Mouse (Mus musculus) hindbrain, embryonic 11.5 days (tissue): ENCODE data around the gene Cbx1. TPM values are rescaled to one million over a fixed set of nuclear protein-coding genes. Genes with fewer than 3 reads are reported as not detected.
A peak's percentile ranks its signal among the peaks of the same experiment; 100 is the strongest.

Experiments
- ATAC-seq: fragments of 200-750 bp; cut with Nextera tagmentation; 2 replicates; pipeline ENCODE4 v1.8.0; 2017; ENCODE audit warnings: mild to moderate bottlenecking, moderate TSS enrichment, moderate library complexity; ENCODE audit not compliant: low FRiP score
- DNase-seq: peaks from one replicate; pipeline ENCODE4 v3.0.0-alpha.2; 2015; ENCODE audit warnings: low spot score
- H3K27ac ChIP-seq: fragments of 300-500 bp; sonication (generic); 2 replicates; pipeline ENCODE4 v1.5.1; 2014; ENCODE audit warnings: mild to moderate bottlenecking, low read depth, low read length
- H3K27me3 ChIP-seq: fragments of 300-500 bp; sonication (generic); 2 replicates; pipeline ENCODE4 v1.6.1; 2014; ENCODE audit warnings: mild to moderate bottlenecking, low read length, moderate library complexity, mixed read lengths; ENCODE audit not compliant: control insufficient read depth, insufficient read depth
- H3K36me3 ChIP-seq: fragments of 300-500 bp; sonication (generic); 2 replicates; pipeline ENCODE4 v1.6.1; 2014; ENCODE audit warnings: mild to moderate bottlenecking, low read length, moderate library complexity, mixed read lengths; ENCODE audit not compliant: control insufficient read depth, insufficient read depth
- H3K4me1 ChIP-seq: fragments of 300-500 bp; sonication (generic); replicated peaks from 2 replicates; pipeline ENCODE4 v1.6.1; 2014; ENCODE audit warnings: low read length, mixed read lengths; ENCODE audit not compliant: control insufficient read depth, insufficient read depth
- H3K4me2 ChIP-seq: fragments of 300-500 bp; sonication (generic); replicated peaks from 2 replicates; pipeline ENCODE4 v1.6.1; 2014; ENCODE audit warnings: mild to moderate bottlenecking, low read depth, low read length
- H3K4me3 ChIP-seq: fragments of 300-500 bp; sonication (generic); 2 replicates; pipeline ENCODE4 v1.5.1; 2014; ENCODE audit warnings: low read depth, low read length
- H3K9ac ChIP-seq: fragments of 300-500 bp; sonication (generic); 2 replicates; pipeline ENCODE4 v1.6.1; 2014; ENCODE audit warnings: low read depth, low read length
- H3K9me3 ChIP-seq: fragments of 300-500 bp; sonication (generic); 2 replicates; pipeline ENCODE4 v1.6.1; 2016; ENCODE audit warnings: low read length; ENCODE audit not compliant: control insufficient read depth
- WGBS: fragments of 180-500 bp; shearing (Covaris S2); extraction: QIAGEN DNeasy Blood & Tissue Kit; methylation state at CpG from one replicate; pipeline ENCODE4 v1.1.7; 2014; 5-methylcytosine and 5-hydroxymethylcytosine counted together
- polyA plus RNA-seq: library from polyadenylated mRNA; unstranded; fragments of >200 nt; fragmentation: Nextera tagmentation; extraction: Ambion mirVana; gene quantifications from 2 replicates; pipeline ENCODE4 v1.2.1, GENCODE M21; 2014

The Cbx1 gene
- polyA plus RNA-seq, 1 experiment from 2014 or later, result 158 TPM

GRCm38 (mm10) chr11:96815895-96816294 lies 27.0 kb downstream of the Cbx1 start:
- no peak overlapping the region for H3K9ac ChIP-seq
- WGBS, result 96% methylated on average over 2 of the region's 2 CpGs
- no peak overlapping the region for H3K27ac ChIP-seq
- no peak overlapping the region for H3K4me2 ChIP-seq
- H3K4me1 ChIP-seq, result no peaks in the 10 kb centered on the region
- ATAC-seq, result no peak
- H3K36me3 ChIP-seq, result peaks cover 10% of the 10 kb centered on the region; the same call in 1 of the 2 replicates
- no peaks in the 10 kb centered on the region for H3K9me3 ChIP-seq
- H3K4me3 ChIP-seq, result no peak overlapping the region
- DNase-seq, result no peak
- H3K27me3 ChIP-seq, result no peaks in the 10 kb centered on the region

- 100% methylated on average over 1 of the region's 1 CpGs for WGBS
- no peak for DNase-seq
- no peaks in the 10 kb centered on the region for H3K4me1 ChIP-seq
Observed at GRCm38 (mm10) chr11:96816494-96816893, 27.6 kb downstream of the Cbx1 start.

GRCm38 (mm10) chr11:96816979-96817378 lies 28.1 kb downstream of the Cbx1 start:
- DNase-seq (no peak), ATAC-seq (no peak)
- Histone ChIP-seq H3K27ac (no peak overlapping the region), H3K4me1 (no peaks in the 10 kb centered on the region), H3K4me2 (no peak overlapping the region), H3K27me3 (no peaks in the 10 kb centered on the region), H3K4me3 (no peak overlapping the region), H3K36me3 (peaks cover 17% of the 10 kb centered on the region; the same call in 1 of the 2 replicates), H3K9me3 (no peaks in the 10 kb centered on the region), H3K9ac (no peak overlapping the region)
- 72% methylated on average over 5 of the region's 5 CpGs for WGBS

More at GRCm38 (mm10) chr11:96816494-96816893, 27.6 kb downstream of the Cbx1 start:
- ATAC-seq, result no peak
- peaks cover 15% of the 10 kb centered on the region; the same call in 1 of the 2 replicates for H3K36me3 ChIP-seq
- no peaks in the 10 kb centered on the region for H3K27me3 ChIP-seq
- H3K9ac ChIP-seq, result no peak overlapping the region
- no peaks in the 10 kb centered on the region for H3K9me3 ChIP-seq
- no peak overlapping the region for H3K4me2 ChIP-seq
- no peak overlapping the region for H3K4me3 ChIP-seq
- H3K27ac ChIP-seq, result no peak overlapping the region

GRCm38 (mm10) chr11:96818128-96818710 lies 29.3 kb downstream of the Cbx1 start:
- H3K9ac ChIP-seq, result no peak overlapping the region
- no peak overlapping the region for H3K4me2 ChIP-seq
- no peak overlapping the region for H3K4me3 ChIP-seq
- WGBS, result 86% methylated on average over 8 of the region's 8 CpGs
- no peaks in the 10 kb centered on the region for H3K27me3 ChIP-seq
- H3K9me3 ChIP-seq, result no peaks in the 10 kb centered on the region
- H3K27ac ChIP-seq, result no peak overlapping the region
- no peak for DNase-seq
- H3K4me1 ChIP-seq, result no peaks in the 10 kb centered on the region
- no peak for ATAC-seq
- peaks cover 17% of the 10 kb centered on the region; the same call in 1 of the 2 replicates for H3K36me3 ChIP-seq

GRCm38 (mm10) chr11:96821956-96822355 lies 33.0 kb downstream of the Cbx1 start:
- no peak overlapping the region for H3K4me2 ChIP-seq
- no peaks in the 10 kb centered on the region for H3K27me3 ChIP-seq
- 96% methylated on average over 10 of the region's 10 CpGs for WGBS
- peaks cover 12% of the 10 kb centered on the region for H3K4me1 ChIP-seq
- DNase-seq (no peak), ATAC-seq (no peak)
- H3K9ac ChIP-seq, result no peak overlapping the region
- H3K4me3 ChIP-seq, result no peak overlapping the region
- no peaks in the 10 kb centered on the region for H3K9me3 ChIP-seq
- no peak overlapping the region for H3K27ac ChIP-seq
- peaks cover 17% of the 10 kb centered on the region; the same call in 1 of the 2 replicates for H3K36me3 ChIP-seq

- Histone ChIP-seq H3K4me2 (peak overlapping the region; percentile 90), H3K27ac (no peak overlapping the region), H3K36me3 (peaks cover 16% of the 10 kb centered on the region; the same call in 1 of the 2 replicates), H3K4me3 (peak overlapping the region; percentile 46; the same call in 1 of the 2 replicates), H3K9me3 (no peaks in the 10 kb centered on the region), H3K27me3 (no peaks in the 10 kb centered on the region), H3K9ac (0 out of 2 replicates have a peak overlapping the region, but pooled peaks have one; percentile 11), H3K4me1 (peaks cover 12% of the 10 kb centered on the region)
- 50% methylated on average over 4 of the region's 4 CpGs for WGBS
- DNase-seq (no peak), ATAC-seq (no peak)
Observed at GRCm38 (mm10) chr11:96822675-96823470, 33.9 kb downstream of the Cbx1 start.

- Histone ChIP-seq H3K4me2 (peak overlapping the region; percentile 90), H3K27me3 (no peaks in the 10 kb centered on the region), H3K27ac (peak overlapping the region; percentile 75), H3K4me1 (peaks cover 12% of the 10 kb centered on the region), H3K9me3 (no peaks in the 10 kb centered on the region), H3K4me3 (peak overlapping the region; percentile 46), H3K36me3 (0 out of 2 replicates have a peak, but pooled peaks cover 16% of the 10 kb centered on the region), H3K9ac (peak overlapping the region; percentile 59)
- ATAC-seq, result no peak; the same call in none of the 2 replicates
- no peak for DNase-seq
- 4% methylated on average over 13 of the region's 13 CpGs for WGBS
Observed at GRCm38 (mm10) chr11:96823471-96823837, 34.5 kb downstream of the Cbx1 start.

- Histone ChIP-seq H3K9ac (peak overlapping the region; percentile 59), H3K4me3 (peak overlapping the region; percentile 46), H3K4me2 (peak overlapping the region; percentile 90), H3K36me3 (0 out of 2 replicates have a peak, but pooled peaks cover 16% of the 10 kb centered on the region), H3K4me1 (peaks cover 12% of the 10 kb centered on the region), H3K9me3 (no peaks in the 10 kb centered on the region), H3K27ac (peak overlapping the region; percentile 90), H3K27me3 (no peaks in the 10 kb centered on the region)
- peak; percentile 95 for DNase-seq
- WGBS, result 3% methylated on average over 23 of the region's 26 CpGs
- peak; percentile 94 for ATAC-seq
Observed at GRCm38 (mm10) chr11:96823880-96824782, 35.2 kb downstream of the Cbx1 start.
